Mouse (Mus musculus) liver, embryonic 15.5 days (tissue): ENCODE measurements around the gene Mettl9. TPM values are rescaled to one million over a fixed set of nuclear protein-coding genes. Genes with fewer than 3 reads are reported as not detected.

ENCODE experiments used
- ATAC-seq: fragments of 200-750 bp; cut with Nextera tagmentation; 2 replicates; pipeline ENCODE4 v1.8.0; 2017; ENCODE audit warnings: moderate number of reproducible peaks, mild to moderate bottlenecking, moderate library complexity; ENCODE audit not compliant: insufficient read depth
- H3K27ac ChIP-seq: fragments of 300-500 bp; sonication (generic); replicated peaks from 2 replicates; pipeline ENCODE4 v1.5.1; 2015; ENCODE audit warnings: mild to moderate bottlenecking, inconsistent platforms
- H3K27me3 ChIP-seq: fragments of 300-500 bp; sonication (generic); 2 replicates; pipeline ENCODE4 v1.6.1; 2015; ENCODE audit warnings: mild to moderate bottlenecking, inconsistent platforms
- H3K36me3 ChIP-seq: fragments of 300-500 bp; sonication (generic); replicated peaks from 2 replicates; pipeline ENCODE4 v1.6.1; 2015; ENCODE audit warnings: moderate library complexity, mild to moderate bottlenecking, inconsistent platforms
- H3K4me1 ChIP-seq: fragments of 300-500 bp; sonication (generic); replicated peaks from 2 replicates; pipeline ENCODE4 v1.6.1; 2015; ENCODE audit warnings: inconsistent platforms
- H3K4me2 ChIP-seq: fragments of 300-500 bp; sonication (generic); 2 replicates; pipeline ENCODE4 v1.6.1; 2015; ENCODE audit warnings: moderate library complexity, mild to moderate bottlenecking, inconsistent platforms
- H3K4me3 ChIP-seq: fragments of 300-500 bp; sonication (generic); replicated peaks from 2 replicates; pipeline ENCODE4 v1.5.1; 2015; ENCODE audit warnings: mild to moderate bottlenecking, inconsistent platforms
- H3K9ac ChIP-seq: fragments of 300-500 bp; sonication (generic); 2 replicates; pipeline ENCODE4 v1.6.1; 2015; ENCODE audit warnings: moderate library complexity, mild to moderate bottlenecking, inconsistent platforms
- H3K9me3 ChIP-seq: fragments of 300-500 bp; sonication (generic); replicated peaks from 2 replicates; pipeline ENCODE4 v1.6.1; 2016; ENCODE audit warnings: inconsistent platforms
- WGBS: fragments of 180-500 bp; shearing (Covaris S2); methylation state at CpG from one replicate; pipeline ENCODE4 v1.1.7; 2015; ENCODE audit warnings: mixed read lengths; ENCODE audit not compliant: insufficient replicate concordance; 5-methylcytosine and 5-hydroxymethylcytosine counted together
- polyA plus RNA-seq: library from polyadenylated mRNA; unstranded; fragments of >200 nt; fragmentation: Nextera tagmentation; extraction: Ambion mirVana; gene quantifications from 2 replicates; pipeline ENCODE4 v1.2.1, GENCODE M21; 2015

Gene Mettl9
- polyA plus RNA-seq = 42.8 and 43.2 TPM in 2 replicates

- no peaks in the 10 kb centered on the region for H3K36me3 ChIP-seq
- peaks cover 28% of the 10 kb centered on the region for H3K27me3 ChIP-seq
- WGBS = 4% methylated on average over 42 of the region's 43 CpGs
- H3K4me3 ChIP-seq = peak within 1 kb of the TSS; percentile 98
- ATAC-seq = peak; percentile 95
- no peaks in the 10 kb centered on the region for H3K9me3 ChIP-seq
- H3K4me2 ChIP-seq = peak within 1 kb of the TSS; percentile 84
- peak within 1 kb of the TSS; percentile 96 for H3K9ac ChIP-seq
- peak within 1 kb of the TSS; percentile 86 for H3K27ac ChIP-seq
- peaks cover 22% of the 10 kb centered on the region for H3K4me1 ChIP-seq
These were observed at the start of gene Mettl9 for GRCm38 (mm10) chr7:121033856-121034652. TSS of gene Mettl9 (plus strand) at chr7:121034445.

GRCm38 (mm10) chr7:120991191-120991590 lies 43.1 kb upstream of the Mettl9 start:
- ATAC-seq = no peak
- Histone ChIP-seq H3K27ac (no peak overlapping the region), H3K36me3 (no peaks in the 10 kb centered on the region), H3K4me2 (no peak overlapping the region), H3K4me1 (no peaks in the 10 kb centered on the region), H3K9me3 (no peaks in the 10 kb centered on the region), H3K27me3 (peaks cover 25% of the 10 kb centered on the region), H3K4me3 (no peak overlapping the region), H3K9ac (no peak overlapping the region)
- 73% methylated on average over 8 of the region's 8 CpGs for WGBS

- no peak overlapping the region for H3K4me3 ChIP-seq
- WGBS = 58% methylated on average over 2 of the region's 2 CpGs
- H3K27ac ChIP-seq = no peak overlapping the region
- no peaks in the 10 kb centered on the region for H3K36me3 ChIP-seq
- H3K4me2 ChIP-seq = no peak overlapping the region
- H3K9me3 ChIP-seq = no peaks in the 10 kb centered on the region
- no peaks in the 10 kb centered on the region for H3K4me1 ChIP-seq
- ATAC-seq = no peak
- H3K9ac ChIP-seq = no peak overlapping the region
- peaks cover 1% of the 10 kb centered on the region; the same call in 1 of the 2 replicates for H3K27me3 ChIP-seq
These were observed 35.2 kb upstream of the Mettl9 start for GRCm38 (mm10) chr7:120999021-120999530.

- no peaks in the 10 kb centered on the region for H3K36me3 ChIP-seq
- no peak overlapping the region for H3K4me2 ChIP-seq
- no peak overlapping the region for H3K27ac ChIP-seq
- no peaks in the 10 kb centered on the region for H3K9me3 ChIP-seq
- no peaks in the 10 kb centered on the region for H3K27me3 ChIP-seq
- no peaks in the 10 kb centered on the region for H3K4me1 ChIP-seq
- no peak for ATAC-seq
- H3K4me3 ChIP-seq = no peak overlapping the region
- no peak overlapping the region for H3K9ac ChIP-seq
- WGBS = 41% methylated on average over 3 of the region's 3 CpGs
These were observed 34.0 kb upstream of the Mettl9 start for GRCm38 (mm10) chr7:121000065-121000822.

GRCm38 (mm10) chr7:121001879-121002278 lies 32.4 kb upstream of the Mettl9 start:
- Histone ChIP-seq H3K4me1 (no peaks in the 10 kb centered on the region), H3K27me3 (no peaks in the 10 kb centered on the region), H3K9me3 (no peaks in the 10 kb centered on the region), H3K4me2 (no peak overlapping the region), H3K27ac (no peak overlapping the region), H3K36me3 (no peaks in the 10 kb centered on the region), H3K4me3 (no peak overlapping the region), H3K9ac (no peak overlapping the region)
- no peak for ATAC-seq
- WGBS = 67% methylated on average over 3 of the region's 3 CpGs

GRCm38 (mm10) chr7:121002407-121002928 lies 31.8 kb upstream of the Mettl9 start:
- Histone ChIP-seq H3K27me3 (no peaks in the 10 kb centered on the region), H3K4me2 (no peak overlapping the region), H3K4me1 (no peaks in the 10 kb centered on the region), H3K36me3 (no peaks in the 10 kb centered on the region), H3K9ac (no peak overlapping the region), H3K27ac (no peak overlapping the region), H3K9me3 (no peaks in the 10 kb centered on the region), H3K4me3 (no peak overlapping the region)
- 79% methylated on average over 5 of the region's 5 CpGs for WGBS
- no peak for ATAC-seq

GRCm38 (mm10) chr7:121003793-121004418 lies 30.3 kb upstream of the Mettl9 start:
- Histone ChIP-seq H3K9ac (no peak overlapping the region), H3K4me3 (no peak overlapping the region), H3K4me2 (no peak overlapping the region), H3K27ac (no peak overlapping the region), H3K36me3 (no peaks in the 10 kb centered on the region), H3K4me1 (no peaks in the 10 kb centered on the region), H3K9me3 (no peaks in the 10 kb centered on the region), H3K27me3 (no peaks in the 10 kb centered on the region)
- 0 out of 2 replicates have a peak, but pooled peaks have one; percentile 37 for ATAC-seq
- WGBS = 57% methylated on average over 4 of the region's 4 CpGs

- WGBS = 65% methylated on average over 10 of the region's 10 CpGs
- Histone ChIP-seq H3K4me3 (no peak overlapping the region), H3K27ac (no peak overlapping the region), H3K27me3 (peaks cover 13% of the 10 kb centered on the region), H3K4me2 (no peak overlapping the region), H3K4me1 (no peaks in the 10 kb centered on the region), H3K36me3 (no peaks in the 10 kb centered on the region), H3K9ac (no peak overlapping the region), H3K9me3 (no peaks in the 10 kb centered on the region)
- ATAC-seq = no peak
These were observed 22.2 kb upstream of the Mettl9 start for GRCm38 (mm10) chr7:121011794-121012689.

- Histone ChIP-seq H3K36me3 (no peaks in the 10 kb centered on the region), H3K4me3 (no peak overlapping the region), H3K9me3 (no peaks in the 10 kb centered on the region), H3K9ac (no peak overlapping the region), H3K4me2 (no peak overlapping the region), H3K27me3 (peaks cover 15% of the 10 kb centered on the region), H3K4me1 (no peaks in the 10 kb centered on the region), H3K27ac (no peak overlapping the region)
- WGBS = 72% methylated on average over 10 of the region's 10 CpGs
- no peak for ATAC-seq
These were observed 19.8 kb upstream of the Mettl9 start for GRCm38 (mm10) chr7:121014486-121014885.

GRCm38 (mm10) chr7:121018778-121019177 lies 15.5 kb upstream of the Mettl9 start:
- Histone ChIP-seq H3K4me2 (no peak overlapping the region), H3K27me3 (peaks cover 22% of the 10 kb centered on the region; the same call in 1 of the 2 replicates), H3K4me1 (no peaks in the 10 kb centered on the region), H3K4me3 (no peak overlapping the region), H3K9ac (no peak overlapping the region), H3K9me3 (no peaks in the 10 kb centered on the region), H3K27ac (no peak overlapping the region), H3K36me3 (no peaks in the 10 kb centered on the region)
- no peak for ATAC-seq
- WGBS = 60% methylated on average over 3 of the region's 3 CpGs
